Mouse (Mus musculus): ENCODE data around the gene Atxn2.
A peak's percentile ranks its signal among the peaks of the same experiment; 100 is the strongest.
"Not testable (repeated sequence)": the region's sequence is repeated elsewhere in the genome, so short reads cannot be mapped to it uniquely, and the experiment has no call there.

The Atxn2 gene

GRCm38 (mm10) chr5:121711174-121711927 is at the start of gene Atxn2:
Gene Atxn2, plus strand, starts transcription at chr5:121711337.
- DNase-seq (ENCODE audit: low read depth, low spot score) = peak; percentile 88

- DNase-seq (ENCODE audit: low read depth, low spot score) = no peak
Measured at GRCm38 (mm10) chr5:121661494-121661893, 49.6 kb upstream of the Atxn2 start.

GRCm38 (mm10) chr5:121663456-121663855 is 47.7 kb upstream of the Atxn2 start:
- DNase-seq (ENCODE audit: low read depth, low spot score) = no peak

- DNase-seq (ENCODE audit: low read depth, low spot score) = no peak
Measured at GRCm38 (mm10) chr5:121664078-121664477, 47.1 kb upstream of the Atxn2 start.

- no peak for DNase-seq (ENCODE audit: low read depth, low spot score)
Measured at GRCm38 (mm10) chr5:121664971-121665370, 46.2 kb upstream of the Atxn2 start.

GRCm38 (mm10) chr5:121667067-121667466 is 44.1 kb upstream of the Atxn2 start:
- no peak for DNase-seq (ENCODE audit: low read depth, low spot score)

- no peak for DNase-seq (ENCODE audit: low read depth, low spot score)
Measured at GRCm38 (mm10) chr5:121668411-121668810, 42.7 kb upstream of the Atxn2 start.

GRCm38 (mm10) chr5:121670412-121670811 is 40.7 kb upstream of the Atxn2 start:
- DNase-seq (ENCODE audit: low read depth, low spot score) = peak; percentile 59

- DNase-seq (ENCODE audit: low read depth, low spot score) = no peak
Measured at GRCm38 (mm10) chr5:121682250-121682649, 28.9 kb upstream of the Atxn2 start.

- DNase-seq (ENCODE audit: low read depth, low spot score) = no peak
Measured at GRCm38 (mm10) chr5:121685495-121685894, 25.6 kb upstream of the Atxn2 start.

GRCm38 (mm10) chr5:121686113-121686898 is 24.8 kb upstream of the Atxn2 start:
- no peak for DNase-seq (ENCODE audit: low read depth, low spot score)

- DNase-seq (ENCODE audit: low read depth, low spot score) = no peak
Measured at GRCm38 (mm10) chr5:121690482-121691211, 20.5 kb upstream of the Atxn2 start.

- DNase-seq (ENCODE audit: low read depth, low spot score) = not testable (repeated sequence)
Measured at GRCm38 (mm10) chr5:121691436-121691835, 19.7 kb upstream of the Atxn2 start.

- DNase-seq (ENCODE audit: low read depth, low spot score) = no peak
Measured at GRCm38 (mm10) chr5:121692897-121693296, 18.2 kb upstream of the Atxn2 start.

GRCm38 (mm10) chr5:121696761-121697160 is 14.4 kb upstream of the Atxn2 start:
- no peak for DNase-seq (ENCODE audit: low read depth, low spot score)

- no peak for DNase-seq (ENCODE audit: low read depth, low spot score)
Measured at GRCm38 (mm10) chr5:121699891-121700290, 11.2 kb upstream of the Atxn2 start.

GRCm38 (mm10) chr5:121700496-121700895 is 10.6 kb upstream of the Atxn2 start:
- DNase-seq (ENCODE audit: low read depth, low spot score) = no peak

GRCm38 (mm10) chr5:121701111-121701769 is 9.9 kb upstream of the Atxn2 start:
- DNase-seq (ENCODE audit: low read depth, low spot score) = no peak

- DNase-seq (ENCODE audit: low read depth, low spot score) = no peak
Measured at GRCm38 (mm10) chr5:121703341-121703740, 7.8 kb upstream of the Atxn2 start.

GRCm38 (mm10) chr5:121704512-121705248 is 6.5 kb upstream of the Atxn2 start:
- no peak for DNase-seq (ENCODE audit: low read depth, low spot score)

- DNase-seq (ENCODE audit: low read depth, low spot score) = no peak
Measured at GRCm38 (mm10) chr5:121710402-121710801, 735 bp upstream of the Atxn2 start.
